Comparison of ENCODE assay signal across 8 mouse cellular contexts in the genomic region with DNA sequence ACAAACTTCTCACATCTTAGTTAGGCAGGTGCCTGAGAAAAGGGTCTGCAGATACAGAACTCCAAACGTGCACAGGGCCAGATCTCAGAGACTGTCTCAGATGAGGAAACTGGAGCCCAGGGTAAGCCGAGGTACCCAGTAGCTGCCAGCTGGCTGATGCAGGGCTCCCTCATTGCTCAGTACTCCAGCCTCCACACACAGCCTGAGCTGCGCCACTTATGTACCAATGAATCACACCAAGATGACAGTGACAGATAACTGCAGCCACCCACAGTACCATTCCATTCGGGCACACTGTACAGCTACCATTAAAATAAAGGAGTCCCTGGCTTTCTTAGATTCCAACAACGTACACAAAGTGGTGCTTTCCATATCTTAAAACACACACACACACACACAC. TPM values are rescaled to one million over a fixed set of nuclear protein-coding genes. Genes with fewer than 3 reads are reported as not detected.
DNase-seq lines count a peak whose midpoint lies in the region; ATAC-seq and TF ChIP-seq lines count a peak whose summit lies in the region.

No protein-coding gene starts in this region.

- H3K9me3 ChIP-seq in forebrain, embryonic 16.5 days (ENCODE audit: control insufficient read depth, low read length): no peaks in the 10 kb centered on the region
- no peaks in the 10 kb centered on the region for H3K9me3 ChIP-seq in midbrain, postnatal 0 days (ENCODE audit: low read length)

- no peaks in the 10 kb centered on the region for H3K27me3 ChIP-seq in forebrain, embryonic 16.5 days (replicated peaks; ENCODE audit: control insufficient read depth, insufficient read depth, low read length)
- no peaks in the 10 kb centered on the region for H3K27me3 ChIP-seq in midbrain, postnatal 0 days (ENCODE audit: insufficient read depth, low read length)

- DNase-seq in gastrocnemius, adult 18-20 months (ENCODE audit: low spot score): peak; percentile 54
- no peak for DNase-seq in gastrocnemius, postnatal 4 days (ENCODE audit: low spot score in 2 of 2)
- DNase-seq in 3T3-L1 (ENCODE audit: low read depth, low spot score): peak; percentile 80
- DNase-seq in left cerebral cortex, adult 2 months (ENCODE audit: extremely low spot score in 1 of 2, low spot score in 2 of 2): peak; percentile 66 to 71
- peak; percentile 17 for DNase-seq in midbrain, postnatal 0 days (ENCODE audit: low spot score)
- no peak for DNase-seq in testis, postnatal 10 days (ENCODE audit: low spot score)
- DNase-seq in spleen, postnatal 14 days (ENCODE audit: low spot score in 2 of 2): no peak

- peak overlapping the region; percentile 69 for H3K4me3 ChIP-seq in forebrain, embryonic 16.5 days (replicated peaks; ENCODE audit: low read length)
- peak overlapping the region; percentile 96 for H3K4me3 ChIP-seq in left cerebral cortex, adult 2 months
- peak overlapping the region; percentile 77 for H3K4me3 ChIP-seq in midbrain, postnatal 0 days (ENCODE audit: low read depth, low read length)

- no peak for TF ChIP-seq CTCF in left cerebral cortex, adult 2 months (IDR thresholded peaks at IDR 0.05)
- TF ChIP-seq CTCF in midbrain, postnatal 0 days (IDR thresholded peaks at IDR 0.05): no peak

- H3K9ac ChIP-seq in forebrain, embryonic 16.5 days (replicated peaks; ENCODE audit: low read depth, low read length): no peak overlapping the region; the same call in none of the 2 replicates
- 0 out of 2 replicates have a peak overlapping the region, but pooled peaks have one; percentile 74 for H3K9ac ChIP-seq in midbrain, postnatal 0 days (replicated peaks; ENCODE audit: low read length, poor library complexity, severe bottlenecking)

- H3K36me3 ChIP-seq in forebrain, embryonic 16.5 days (ENCODE audit: control insufficient read depth, insufficient read depth): no peaks in the 10 kb centered on the region
- no peaks in the 10 kb centered on the region for H3K36me3 ChIP-seq in midbrain, postnatal 0 days (ENCODE audit: insufficient read depth, low read length)

- intact Hi-C loops in left cerebral cortex, adult 2 months (cut with DNase I): loop anchor here (10.0 kb wide), 1 partner anchor 253 kb away; no protein-coding TSS in a partner anchor

- WGBS in forebrain, embryonic 16.5 days: 52% methylated on average over 5 of the region's 5 CpGs
- 71% methylated on average over 5 of the region's 5 CpGs for WGBS in midbrain, postnatal 0 days

- peak overlapping the region; percentile 70; the same call in 1 of the 2 replicates for H3K4me2 ChIP-seq in forebrain, embryonic 16.5 days (ENCODE audit: low read length)
- peak overlapping the region; percentile 80 for H3K4me2 ChIP-seq in midbrain, postnatal 0 days (ENCODE audit: low read depth, low read length, poor library complexity, severe bottlenecking)

- 0 out of 2 replicates have a peak overlapping the region, but pooled peaks have one; percentile 4 for H3K27ac ChIP-seq in forebrain, embryonic 16.5 days (ENCODE audit: low read length)
- peak overlapping the region; percentile 96 for H3K27ac ChIP-seq in left cerebral cortex, adult 2 months
- H3K27ac ChIP-seq in midbrain, postnatal 0 days (ENCODE audit: low read depth, low read length): no peak overlapping the region

- peaks cover 42% of the 10 kb centered on the region for H3K4me1 ChIP-seq in forebrain, embryonic 16.5 days (replicated peaks; ENCODE audit: control insufficient read depth, insufficient read depth, low read length)
- H3K4me1 ChIP-seq in midbrain, postnatal 0 days (ENCODE audit: insufficient read depth, low read length): peaks cover 14% of the 10 kb centered on the region; the same call in 1 of the 2 replicates

- no peak for ATAC-seq in forebrain, embryonic 16.5 days
- no peak for ATAC-seq in midbrain, postnatal 0 days (ENCODE audit: low FRiP score)

RNA-seq across cellular contexts. Expression of a gene that starts 1.4 kb away (rescaled TPM):
- total RNA-seq in gastrocnemius, adult 18-20 months (2021): 1 to 10 TPM; 2.3 to 3.0 TPM
- total RNA-seq in gastrocnemius, postnatal 4 days (2021): 1 to 10 TPM; 7.2 to 8.6 TPM
- polyA plus RNA-seq in forebrain, embryonic 16.5 days (2015; fragmentation: Nextera tagmentation; extraction: Ambion mirVana): 5.6 and 6.3 TPM in 2 replicates
- total RNA-seq in left cerebral cortex, adult 2 months (2021): 10 to 100 TPM; 24.8 to 54.6 TPM
- 10.5 and 11.3 TPM in 2 replicates for total RNA-seq in midbrain, postnatal 0 days (2014; rRNA removed)
- polyA plus RNA-seq in midbrain, postnatal 0 days (2015; fragmentation: Nextera tagmentation; extraction: Ambion mirVana): 3.3 and 3.8 TPM in 2 replicates

RNA-seq across cellular contexts. Expression of a gene that starts 36.7 kb away (rescaled TPM):
- total RNA-seq in gastrocnemius, adult 18-20 months (2021): 1 to 10 TPM; 3.0 to 4.1 TPM
- total RNA-seq in gastrocnemius, postnatal 4 days (2021): 1 to 10 TPM; 4.4 to 4.5 TPM
- 10.9 and 13.2 TPM in 2 replicates for polyA plus RNA-seq in forebrain, embryonic 16.5 days (2015; fragmentation: Nextera tagmentation; extraction: Ambion mirVana)
- 10 to 100 TPM; 15.8 to 16.5 TPM for total RNA-seq in left cerebral cortex, adult 2 months (2021)
- total RNA-seq in midbrain, postnatal 0 days (2014; rRNA removed): 17.3 and 18.4 TPM in 2 replicates
- polyA plus RNA-seq in midbrain, postnatal 0 days (2015; fragmentation: Nextera tagmentation; extraction: Ambion mirVana): 6.1 and 7.0 TPM in 2 replicates

RNA-seq across cellular contexts. Expression of a gene that starts 43.9 kb away (rescaled TPM):
- total RNA-seq in gastrocnemius, adult 18-20 months (2021): 1 to 10 TPM; 6.0 to 6.4 TPM
- total RNA-seq in gastrocnemius, postnatal 4 days (2021): 10 to 100 TPM; 31.2 to 37.4 TPM
- polyA plus RNA-seq in forebrain, embryonic 16.5 days (2015; fragmentation: Nextera tagmentation; extraction: Ambion mirVana): 208 and 217 TPM in 2 replicates
- 10 to 100 TPM; 13.4 to 14.6 TPM for total RNA-seq in left cerebral cortex, adult 2 months (2021)
- total RNA-seq in midbrain, postnatal 0 days (2014; rRNA removed): 105 and 119 TPM in 2 replicates
- 111 and 113 TPM in 2 replicates for polyA plus RNA-seq in midbrain, postnatal 0 days (2015; fragmentation: Nextera tagmentation; extraction: Ambion mirVana)

RNA-seq across cellular contexts. Expression of a gene that starts 59.1 kb away (rescaled TPM):
- total RNA-seq in gastrocnemius, adult 18-20 months (2021): 10 to 100 TPM; 35.4 to 40.1 TPM
- total RNA-seq in gastrocnemius, postnatal 4 days (2021): 10 to 100 TPM; 65.7 to 71.3 TPM
- 158 and 163 TPM in 2 replicates for polyA plus RNA-seq in forebrain, embryonic 16.5 days (2015; fragmentation: Nextera tagmentation; extraction: Ambion mirVana)
- total RNA-seq in left cerebral cortex, adult 2 months (2021): 10 to 100 TPM; 59.8 to 64.8 TPM
- total RNA-seq in midbrain, postnatal 0 days (2014; rRNA removed): 58.5 and 97.5 TPM in 2 replicates
- polyA plus RNA-seq in midbrain, postnatal 0 days (2015; fragmentation: Nextera tagmentation; extraction: Ambion mirVana): 114 and 116 TPM in 2 replicates

Comparison
In these comparisons a context has a peak if more than half of its experiments do, and no peak if none do; other contexts are left out.
1. DNase-seq: peak in gastrocnemius, adult 18-20 months (single experiment), 3T3-L1 (single experiment), left cerebral cortex, adult 2 months (2 of 2) and midbrain, postnatal 0 days (single experiment); none in gastrocnemius, postnatal 4 days (0 of 2), testis, postnatal 10 days (single experiment) and spleen, postnatal 14 days (0 of 2).
2. Peak in every context shown above with its lines, with median percentiles within 50 percentile points of each other: H3K4me3 ChIP-seq.